Mouse (Mus musculus) CD8-positive naive resting alpha-beta T cell, adult 2 months (primary cell): ENCODE results near the gene Herc4.

Source experiments
- DNase-seq, 2 experiments: peaks; one replicate each; pipeline ENCODE4 v3.0.0; 2022; ENCODE audit warnings: low read depth in 2 of 2, low spot score in 2 of 2

The Herc4 gene

DNA sequence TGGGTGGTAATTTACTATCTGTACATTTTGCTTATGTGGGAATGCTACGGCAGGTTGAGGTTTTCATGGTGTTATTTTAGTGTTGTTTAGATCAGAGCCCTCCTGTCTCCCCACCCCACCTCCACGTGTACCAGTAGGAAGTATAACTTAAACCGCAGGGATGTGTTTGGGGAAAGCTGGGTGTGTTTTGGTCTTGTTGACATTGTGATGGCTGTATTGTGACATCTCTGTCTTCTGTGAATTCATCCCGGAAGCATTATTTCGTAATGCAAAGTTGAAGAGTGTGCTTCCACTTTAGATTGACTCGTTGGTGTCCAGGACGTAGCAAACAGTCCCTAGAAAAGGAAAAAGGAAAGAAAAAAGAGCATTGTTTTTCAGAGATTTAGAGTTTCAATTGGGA is 3.8 kb downstream of the Herc4 start:
- DNase-seq, result no peak

- DNase-seq, result no peak
Observed at GRCm38 (mm10) chr10:63248421-63248820, 4.8 kb downstream of the Herc4 start.

DNA sequence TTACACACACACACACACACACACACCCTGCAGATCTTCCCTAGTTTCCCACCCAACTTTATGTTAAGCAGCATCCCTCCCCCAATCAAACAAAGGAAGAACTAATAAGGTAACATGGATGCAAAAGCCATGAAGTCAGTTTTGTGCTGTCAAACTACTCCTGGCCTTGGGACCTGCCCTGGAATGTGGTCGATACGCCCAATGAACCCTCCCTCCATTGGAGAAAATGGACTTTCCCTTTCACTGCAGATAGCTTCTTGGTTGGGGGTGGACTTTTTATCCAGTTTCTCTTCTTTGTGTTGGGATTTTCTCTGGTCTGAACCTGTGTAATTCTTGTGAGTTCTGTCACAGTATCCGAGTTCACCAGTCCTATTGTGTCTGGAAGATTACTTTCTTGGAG is 15.1 kb downstream of the Herc4 start:
- DNase-seq, result no peak

DNA sequence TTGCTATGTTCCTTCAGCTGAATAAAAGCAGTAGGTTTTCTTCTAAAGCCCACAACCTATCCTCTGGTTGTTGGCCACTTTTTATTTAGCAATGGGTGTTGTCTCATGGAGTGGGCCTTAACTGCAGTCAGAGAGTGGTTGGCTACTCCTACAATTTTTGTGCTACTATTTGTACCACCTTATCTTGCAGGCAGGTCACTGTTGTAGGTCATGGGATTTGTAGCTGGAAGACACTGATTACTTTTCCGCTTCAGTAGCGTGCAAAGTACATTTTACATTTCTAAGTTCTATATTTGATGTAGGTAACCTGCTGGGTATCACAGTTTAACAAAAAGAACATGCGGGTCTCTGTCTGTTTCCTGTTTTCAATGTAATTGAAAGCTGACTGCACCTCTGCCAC is 15.7 kb downstream of the Herc4 start:
- no peak for DNase-seq

DNA sequence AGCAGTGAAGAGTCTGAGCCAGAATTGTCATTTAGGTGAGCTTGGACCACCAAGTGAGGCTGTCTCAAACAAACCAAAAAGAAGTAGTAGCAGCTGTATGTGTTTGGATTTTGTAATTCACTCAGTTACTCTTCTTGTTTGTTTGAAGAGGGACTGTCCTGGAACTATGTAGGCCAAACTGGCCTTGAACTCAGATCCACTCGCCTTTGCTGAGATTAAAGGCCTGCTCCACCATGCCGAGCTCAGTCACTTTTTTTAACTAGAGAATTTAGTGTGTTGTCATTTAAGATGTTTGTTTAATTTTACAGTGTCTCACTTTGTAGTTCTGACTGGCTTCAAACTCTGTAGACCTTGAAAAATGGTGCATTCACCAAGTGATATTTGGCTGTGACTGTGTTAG is 24.3 kb downstream of the Herc4 start:
- DNase-seq, result no peak

DNA sequence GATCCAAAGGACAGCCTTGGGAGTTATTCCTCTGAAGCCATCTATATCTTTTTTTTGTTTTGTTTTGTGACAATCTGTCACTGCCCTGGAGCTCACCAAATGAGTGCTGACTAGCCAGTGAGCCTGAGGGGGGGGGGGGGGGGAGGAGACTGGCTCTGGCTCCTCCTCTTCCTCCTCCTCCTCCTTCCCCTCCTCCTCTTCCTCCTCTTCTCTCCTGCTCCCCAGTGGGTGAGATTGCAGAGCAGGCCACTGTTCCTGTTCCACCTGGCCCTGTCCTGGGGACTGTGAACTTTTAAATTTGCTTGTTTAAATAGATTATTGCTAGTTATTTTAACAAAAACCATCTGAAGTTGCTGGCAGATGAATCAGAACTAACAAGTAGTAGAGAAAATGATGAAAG is 28.8 kb downstream of the Herc4 start:
- no peak for DNase-seq

DNA sequence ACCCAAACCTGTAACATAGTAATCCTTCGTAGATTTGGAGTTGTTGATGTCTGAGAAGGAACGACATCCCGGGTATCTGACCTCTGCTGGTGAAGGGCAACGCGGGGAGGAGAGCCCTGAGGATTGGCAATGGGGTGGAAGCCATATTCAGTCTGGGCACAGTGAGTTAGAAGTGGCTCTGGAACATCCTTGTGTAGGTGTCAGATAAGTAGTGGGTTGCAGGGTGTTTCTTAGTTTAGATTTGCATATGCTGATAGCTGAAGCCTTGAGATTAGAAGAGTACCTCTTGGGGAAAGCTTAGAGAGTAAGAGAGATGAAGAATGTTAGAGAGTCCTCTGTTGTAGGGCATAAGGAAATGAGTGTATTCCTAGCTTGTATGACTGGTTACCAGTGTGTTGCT is 29.3 kb downstream of the Herc4 start:
- DNase-seq, result no peak

GRCm38 (mm10) chr10:63277010-63277409 is 33.4 kb downstream of the Herc4 start:
- DNase-seq, result no peak

- DNase-seq, result no peak
Observed at GRCm38 (mm10) chr10:63279851-63280250, 36.2 kb downstream of the Herc4 start.

DNA sequence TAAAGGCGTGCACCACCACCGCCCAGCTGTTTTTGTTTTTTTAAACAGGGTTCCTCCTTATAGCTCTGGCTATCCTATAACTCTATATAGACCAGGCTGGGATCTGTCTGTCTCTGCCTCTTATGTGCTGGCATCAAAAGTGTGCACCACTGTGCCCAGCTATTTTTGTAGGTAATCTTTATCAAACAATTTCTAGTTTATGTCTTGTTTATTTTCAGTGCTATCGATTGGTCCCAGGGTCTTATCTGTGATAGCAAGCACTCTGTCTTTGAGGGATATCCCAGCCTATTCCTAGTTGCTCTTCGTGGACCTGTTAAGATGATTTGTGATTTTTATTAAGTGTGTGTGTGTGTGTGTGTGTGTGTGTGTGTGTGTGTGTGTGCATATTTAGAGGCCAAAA is 38.8 kb downstream of the Herc4 start:
- DNase-seq, result no peak

- no peak for DNase-seq
Observed at GRCm38 (mm10) chr10:63282846-63283245, 39.2 kb downstream of the Herc4 start.

DNA sequence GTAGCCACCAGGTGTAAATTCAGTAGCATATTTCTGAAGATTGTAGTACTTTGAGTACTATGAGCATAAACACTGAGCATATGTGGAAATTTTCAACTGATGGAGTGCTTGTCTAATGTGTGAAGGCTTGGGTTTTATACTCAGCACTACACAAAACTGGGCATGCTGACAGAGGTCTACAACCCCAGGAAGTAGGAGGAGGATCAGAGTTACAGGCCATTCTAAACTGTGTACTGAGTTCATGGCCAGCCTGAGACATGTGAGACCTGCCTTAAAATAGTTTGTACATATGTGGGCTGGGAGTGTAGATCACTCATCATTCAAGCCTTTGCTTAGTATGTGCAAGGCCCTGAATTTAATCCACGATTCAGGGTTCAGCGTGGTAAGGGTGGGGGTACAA is 58.7 kb downstream of the Herc4 start:
- DNase-seq, result no peak

GRCm38 (mm10) chr10:63308582-63309366 is 65.2 kb downstream of the Herc4 start:
- peak; percentile 68 to 85 for DNase-seq

GRCm38 (mm10) chr10:63313726-63314125 is 70.1 kb downstream of the Herc4 start:
- no peak for DNase-seq

DNA sequence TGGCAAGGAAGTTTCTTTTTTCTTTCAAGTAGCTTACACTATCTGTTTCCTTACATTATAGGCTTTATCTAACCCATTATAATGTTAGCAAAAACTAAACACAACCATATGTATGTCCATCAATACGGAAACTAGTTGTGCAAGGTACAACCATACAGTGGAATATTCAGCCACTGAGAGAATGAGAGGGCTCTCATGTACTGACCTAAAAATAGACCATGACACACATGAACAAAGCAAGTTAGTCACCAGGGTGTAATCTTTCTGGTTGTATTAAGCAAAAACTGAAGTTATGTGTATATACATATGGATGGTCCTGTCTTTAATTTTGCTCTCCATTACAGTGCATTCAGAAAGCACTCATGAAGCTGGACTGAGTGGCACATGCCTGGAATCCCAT is 83.5 kb downstream of the Herc4 start:
- DNase-seq, result no peak

DNA sequence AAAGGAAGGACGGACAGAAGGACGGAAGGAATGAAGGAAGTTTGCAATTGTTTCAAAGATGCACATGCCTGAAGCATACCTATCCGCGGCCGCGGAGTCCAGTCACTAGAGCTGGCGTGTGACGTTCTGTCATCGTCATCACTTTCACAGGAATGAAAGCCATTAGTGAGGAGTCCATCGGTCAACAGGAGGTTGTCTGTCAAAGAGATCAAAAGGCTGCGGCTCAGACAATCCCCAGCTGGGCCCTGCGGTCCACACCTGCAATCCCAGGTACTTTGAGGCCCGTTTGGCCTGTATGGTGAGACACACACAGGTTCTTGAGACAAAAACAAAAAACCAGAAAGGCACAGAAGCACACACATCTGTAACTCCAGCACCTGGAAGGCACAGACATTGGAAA is 93.3 kb downstream of the Herc4 start:
- DNase-seq, result no peak

- DNase-seq, result no peak
Observed at GRCm38 (mm10) chr10:63337326-63337725, 93.7 kb downstream of the Herc4 start.

DNA sequence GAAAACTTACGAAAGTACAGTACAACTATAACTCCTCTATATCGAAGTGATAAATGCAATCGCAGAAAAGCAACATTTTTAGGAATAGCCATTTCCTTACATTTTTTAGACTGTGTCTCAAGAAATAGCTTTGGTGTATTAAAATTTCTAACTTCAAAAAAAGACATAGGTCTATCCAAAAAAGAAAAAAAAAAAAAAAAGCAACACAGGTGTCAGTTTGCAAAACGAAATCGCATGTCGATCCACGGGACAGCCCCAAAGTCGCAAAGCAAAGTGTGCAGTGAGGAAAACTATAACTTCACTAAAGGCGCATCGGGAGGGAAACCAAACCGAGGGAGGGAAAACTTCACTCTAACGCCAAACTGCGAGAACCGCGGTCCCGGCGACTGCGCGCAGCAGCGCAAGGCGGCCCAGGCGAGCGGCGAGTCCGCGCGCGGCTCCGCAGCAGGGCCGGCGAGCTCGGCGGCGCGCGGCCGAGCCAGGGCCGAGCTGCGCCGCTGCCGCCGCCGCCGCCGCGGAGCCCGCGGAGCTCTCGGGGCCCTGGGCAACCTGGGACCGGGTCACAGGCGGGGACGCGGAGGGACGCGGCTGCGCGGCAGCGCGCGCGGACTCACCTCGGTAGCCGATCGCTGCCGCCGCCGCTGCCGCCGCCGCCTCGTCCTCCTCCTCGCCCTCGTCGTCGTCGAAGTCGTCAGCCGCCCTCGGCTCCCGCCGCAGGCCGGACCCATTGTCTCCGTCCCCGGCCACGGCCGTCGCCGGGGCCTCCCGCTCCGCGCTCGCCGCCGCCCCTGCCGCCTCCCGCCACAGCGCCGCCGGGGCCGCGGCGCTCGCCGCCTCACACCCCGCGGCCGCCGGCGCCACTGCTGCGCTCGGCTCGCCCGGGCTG is 94.6 kb downstream of the Herc4 start:
- peak; percentile 20 to 26 for DNase-seq

DNA sequence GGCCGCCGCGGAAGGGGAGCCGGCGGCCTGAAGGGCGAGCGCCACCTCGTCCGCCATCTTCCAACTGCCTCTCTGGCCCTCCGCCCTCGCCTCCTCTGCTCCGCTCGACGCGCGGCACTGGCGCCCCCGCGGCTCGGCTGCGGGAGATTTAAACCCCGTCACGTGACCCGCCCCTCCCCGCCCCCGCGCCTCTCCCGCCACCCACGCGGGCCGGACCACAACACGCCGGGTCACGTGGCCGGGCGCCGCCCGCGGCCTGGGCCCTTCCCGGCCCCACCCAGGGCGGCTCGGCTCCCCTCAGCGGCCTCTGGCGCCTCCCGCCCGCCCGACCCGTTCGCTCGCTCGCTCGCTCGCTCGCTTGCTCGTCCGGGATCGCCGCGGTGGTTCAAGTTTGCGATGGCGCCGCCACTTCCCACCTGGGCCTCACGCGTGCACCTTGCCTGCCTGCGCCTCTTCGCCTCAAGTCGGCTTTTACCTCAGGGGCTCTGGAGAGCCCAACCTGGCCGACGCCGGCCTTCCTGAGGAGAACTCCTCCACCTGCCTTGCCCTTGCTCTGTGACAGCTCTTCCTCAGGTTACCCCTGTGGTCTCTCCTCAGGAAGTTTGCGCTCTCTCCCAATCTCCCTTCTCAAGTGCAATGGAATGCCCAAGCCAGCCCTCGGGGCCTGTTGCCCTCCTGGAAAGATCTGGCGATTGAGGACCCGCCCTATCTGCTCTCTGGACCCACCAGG is 95.5 kb downstream of the Herc4 start:
- peak; percentile 65 to 70 for DNase-seq

- DNase-seq, result no peak
Observed at GRCm38 (mm10) chr10:63341351-63341750, 97.7 kb downstream of the Herc4 start.

GRCm38 (mm10) chr10:63344751-63345150 is 101.1 kb downstream of the Herc4 start:
- DNase-seq, result no peak

DNA sequence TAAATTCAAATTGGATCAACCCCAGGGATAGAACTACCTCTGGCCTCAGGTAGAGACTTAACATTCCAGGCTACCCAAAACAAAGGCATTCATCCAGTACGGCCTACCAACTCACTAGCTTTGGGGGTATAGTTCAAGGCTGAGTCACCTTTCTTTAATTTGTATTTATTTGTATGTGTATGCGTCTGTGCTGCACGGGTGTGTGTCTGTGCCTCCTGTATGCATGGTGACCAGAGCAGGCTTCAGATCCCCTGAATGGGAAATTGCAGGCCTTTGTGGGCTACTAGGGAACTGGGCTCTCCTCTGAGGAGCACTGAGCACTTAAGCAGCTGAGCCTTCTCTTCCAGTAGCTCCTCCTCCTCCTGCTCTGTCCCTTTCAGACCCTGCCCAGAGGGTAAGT is 104.7 kb downstream of the Herc4 start:
- no peak for DNase-seq
